Mouse (Mus musculus): ENCODE results near the gene Evc2.
A peak's percentile ranks its signal among the peaks of the same experiment; 100 is the strongest.

The Evc2 gene

GRCm38 (mm10) chr5:37472025-37472608, 133.8 kb downstream of the Evc2 start:
- DNase-seq (ENCODE audit: low spot score in 2 of 2) = peak in 1 of 2 experiments; percentile 11
